Mouse (Mus musculus) right cerebral cortex, postnatal 4 days (tissue): Measurements from ENCODE around the gene Wdr73.

Source experiments
- DNase-seq: peaks from one replicate; pipeline ENCODE4 v3.0.0-alpha.2; 2022

The Wdr73 gene

GRCm38 (mm10) chr7:80849710-80850109, 51.4 kb downstream of the Wdr73 start:
- no peak for DNase-seq

GRCm38 (mm10) chr7:80849267-80849666, 51.8 kb downstream of the Wdr73 start:
- no peak for DNase-seq

- no peak for DNase-seq
These were observed 54.4 kb downstream of the Wdr73 start for GRCm38 (mm10) chr7:80846709-80847108.

- no peak for DNase-seq
These were observed 54.8 kb downstream of the Wdr73 start for GRCm38 (mm10) chr7:80846280-80846678.

- no peak for DNase-seq
These were observed 55.3 kb downstream of the Wdr73 start for GRCm38 (mm10) chr7:80845621-80846279.

GRCm38 (mm10) chr7:80844691-80845090, 56.4 kb downstream of the Wdr73 start:
- no peak for DNase-seq

GRCm38 (mm10) chr7:80843910-80844640, 57.0 kb downstream of the Wdr73 start:
- DNase-seq = no peak

- DNase-seq = no peak
These were observed 57.9 kb downstream of the Wdr73 start for GRCm38 (mm10) chr7:80843176-80843575.

GRCm38 (mm10) chr7:80842132-80842531, 58.9 kb downstream of the Wdr73 start:
- DNase-seq = no peak

- DNase-seq = no peak
These were observed 60.1 kb downstream of the Wdr73 start for GRCm38 (mm10) chr7:80840937-80841336.
